Mouse (Mus musculus) brain, adult 10 weeks (tissue): ENCODE measurements around the gene Btn2a2. TPM values are rescaled to one million over a fixed set of nuclear protein-coding genes. Genes with fewer than 3 reads are reported as not detected.

Source experiments
- polyA plus RNA-seq: library from polyadenylated mRNA; stranded (reverse); fragments of 350-450 nt; fragmentation: Illumina TruSeq; extraction: RNeasy Lipid Tissue Mini Kit (QIAGEN cat#74804); gene quantifications from one replicate; pipeline ENCODE4 v1.2.3, GENCODE M21; 2015; ENCODE audit warnings: low read depth, low replicate concordance

Btn2a2 gene
- 1.8 TPM for polyA plus RNA-seq

GRCm38 (mm10) chr13:23488400-23489322, at the start of gene Btn2a2:
Btn2a2 (minus strand) TSS chr13:23488857.

GRCm38 (mm10) chr13:23535137-23536075, 46.7 kb upstream of the Btn2a2 start, which contains the start of gene Hist1h3g:
Hist1h3g (plus strand) TSS chr13:23535422.

DNA sequence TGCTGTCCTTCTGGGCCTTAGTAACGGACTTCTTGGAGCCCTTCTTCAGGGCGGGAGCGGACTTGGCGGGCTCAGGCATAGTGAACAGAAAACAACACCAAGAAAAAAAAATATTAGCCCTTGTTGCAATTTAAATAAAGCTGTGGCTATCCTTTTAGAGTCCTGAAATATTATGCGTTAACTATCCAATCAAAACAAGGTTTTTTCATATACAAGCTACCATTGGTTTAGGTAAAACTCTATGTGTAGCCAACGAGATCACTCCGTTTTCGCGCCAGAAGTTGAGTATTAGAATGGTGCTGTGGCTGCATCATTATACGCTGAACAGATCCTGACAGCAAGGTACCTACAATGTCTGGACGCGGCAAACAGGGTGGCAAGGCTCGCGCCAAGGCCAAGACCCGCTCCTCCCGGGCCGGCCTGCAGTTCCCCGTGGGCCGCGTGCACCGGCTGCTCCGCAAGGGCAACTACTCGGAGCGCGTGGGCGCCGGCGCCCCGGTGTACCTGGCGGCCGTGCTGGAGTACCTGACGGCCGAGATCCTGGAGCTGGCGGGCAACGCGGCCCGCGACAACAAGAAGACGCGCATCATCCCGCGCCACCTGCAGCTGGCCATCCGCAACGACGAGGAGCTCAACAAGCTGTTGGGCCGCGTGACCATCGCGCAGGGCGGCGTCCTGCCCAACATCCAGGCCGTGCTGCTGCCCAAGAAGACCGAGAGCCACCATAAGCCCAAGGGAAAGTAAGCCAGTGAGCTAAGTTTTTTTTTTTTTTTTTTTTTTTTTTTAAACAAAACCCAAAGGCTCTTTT, 45.1 kb upstream of the Btn2a2 start, which contains the start of gene Hist1h2af:
Gene Hist1h2af, plus strand, starts transcription at position 347 of the 808 bp plus-strand sequence.

GRCm38 (mm10) chr13:23530901-23531875, 42.5 kb upstream of the Btn2a2 start, which contains the start of gene Hist1h4h:
Hist1h4h (plus strand) TSS chr13:23531050.

DNA sequence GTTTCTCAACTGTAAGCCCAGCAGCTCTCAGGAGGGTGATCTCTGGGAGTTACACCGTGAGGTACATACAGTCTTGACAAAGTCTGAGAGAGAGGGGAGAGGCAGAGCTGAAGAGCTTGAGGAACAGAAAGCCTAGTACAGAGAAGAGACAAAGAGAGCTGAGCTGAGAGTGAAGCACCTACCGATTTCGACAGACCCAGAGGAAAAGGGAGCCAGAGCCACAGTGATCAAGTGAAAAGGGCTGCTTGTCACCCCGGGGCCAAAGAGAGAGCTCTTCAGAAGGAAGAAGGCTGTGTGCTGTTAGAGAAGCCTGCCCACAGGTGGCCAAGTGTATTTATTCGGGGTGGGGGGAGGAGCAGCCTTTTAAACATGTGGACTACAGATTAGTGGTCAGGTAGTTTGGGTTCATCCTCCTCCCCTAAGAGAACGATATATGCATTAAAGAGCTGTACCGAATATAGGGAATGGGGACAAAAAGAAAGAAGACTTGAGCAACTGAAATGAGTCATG, 23.0 kb downstream of the Btn2a2 start, which contains the start of gene Btn1a1:
Gene Btn1a1, minus strand, starts transcription at position 302 of the 510 bp plus-strand sequence.

Other genes with a start within 250 kb of the Btn2a2 start
- gene Vmn1r223, start 241.7 kb downstream of the Btn2a2 start, polyA plus RNA-seq: not detected
- gene Zfp322a, start 119.6 kb downstream of the Btn2a2 start, polyA plus RNA-seq: 30.7 TPM
- 6.8 TPM for gene Abt1, start 65.0 kb downstream of the Btn2a2 start, polyA plus RNA-seq
- not detected for gene Btn1a1, start 23.0 kb downstream of the Btn2a2 start, polyA plus RNA-seq
- gene Hist1h4h, start 42.2 kb upstream of the Btn2a2 start, polyA plus RNA-seq: 5.4 TPM
- not detected for gene Hist1h2af, start 45.0 kb upstream of the Btn2a2 start, polyA plus RNA-seq
- not detected for gene Hist1h3g, start 46.6 kb upstream of the Btn2a2 start, polyA plus RNA-seq
- gene Hist1h2bh, start 54.5 kb upstream of the Btn2a2 start, polyA plus RNA-seq: 0.37 TPM
- not detected for gene Hist1h3f, start 55.2 kb upstream of the Btn2a2 start, polyA plus RNA-seq
- not detected for gene Hist1h4f, start 62.8 kb upstream of the Btn2a2 start, polyA plus RNA-seq
- 0.06 TPM for gene Hist1h1d, start 64.4 kb upstream of the Btn2a2 start, polyA plus RNA-seq
- not detected for gene Hist1h3e, start 73.5 kb upstream of the Btn2a2 start, polyA plus RNA-seq
- gene Hist1h2ae, start 82.4 kb upstream of the Btn2a2 start, polyA plus RNA-seq: not detected
- gene Hist1h2bg, start 82.5 kb upstream of the Btn2a2 start, polyA plus RNA-seq: 3.5 TPM
- gene Hist1h2bf, start 85.3 kb upstream of the Btn2a2 start, polyA plus RNA-seq: not detected
- gene Hist1h2ad, start 85.5 kb upstream of the Btn2a2 start, polyA plus RNA-seq: not detected
- 0.76 TPM for gene Hist1h3d, start 86.9 kb upstream of the Btn2a2 start, polyA plus RNA-seq
- gene Hist1h4d, start 92.7 kb upstream of the Btn2a2 start, polyA plus RNA-seq: not detected
- gene Hist1h2be, start 132.3 kb upstream of the Btn2a2 start, polyA plus RNA-seq: 6.4 TPM
- gene Hist1h1e, start 133.7 kb upstream of the Btn2a2 start, polyA plus RNA-seq: 3.1 TPM
- 2.0 TPM for gene Hist1h2ac, start 195.1 kb upstream of the Btn2a2 start, polyA plus RNA-seq
- 79.4 TPM for gene Hist1h2bc, start 195.3 kb upstream of the Btn2a2 start, polyA plus RNA-seq
- not detected for gene Hist1h1t, start 207.0 kb upstream of the Btn2a2 start, polyA plus RNA-seq
- 1.3 TPM for gene Hist1h4c, start 209.6 kb upstream of the Btn2a2 start, polyA plus RNA-seq
- 4.4 TPM for gene Hfe, start 222.0 kb upstream of the Btn2a2 start, polyA plus RNA-seq
- gene Hist1h1c, start 250.0 kb upstream of the Btn2a2 start, polyA plus RNA-seq: 35.3 TPM